ENCODE assay signal across 8 mouse cellular contexts in the genomic region with DNA sequence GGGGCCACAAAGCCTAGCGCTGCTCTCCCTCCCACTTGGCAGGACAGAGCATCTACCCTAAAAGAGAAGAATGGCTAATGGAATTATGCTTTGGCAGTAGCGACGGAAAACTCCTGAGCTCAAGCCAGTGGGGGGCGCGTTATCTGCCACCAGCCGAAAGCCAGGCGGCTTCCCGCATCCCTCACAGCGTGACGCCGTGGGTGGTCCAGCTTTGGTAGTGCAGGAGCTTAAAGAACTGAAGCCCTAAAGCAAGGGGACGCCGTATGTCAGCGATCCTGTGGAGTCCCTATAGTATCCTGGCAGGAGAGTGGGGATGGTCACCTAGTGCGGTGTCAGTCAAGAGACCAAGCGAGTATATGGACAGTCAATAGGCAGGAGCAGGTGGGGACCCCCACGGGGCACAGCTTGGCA.
A peak's percentile ranks its signal among the peaks of the same experiment; 100 is the strongest.
DNase-seq lines count a peak whose midpoint lies in the region; ATAC-seq and TF ChIP-seq lines count a peak whose summit lies in the region.

No protein-coding gene starts in this region.

- peak; percentile 61 for TF ChIP-seq CTCF in intestine, postnatal 0 days (IDR thresholded peaks at IDR 0.05; ENCODE audit: low read depth)

- under 1% methylated on average over 17 of the region's 17 CpGs for WGBS in embryonic facial prominence, embryonic 12.5 days
- WGBS in intestine, postnatal 0 days: 38% methylated on average over 17 of the region's 17 CpGs
- WGBS in limb, embryonic 14.5 days: 1% methylated on average over 17 of the region's 17 CpGs
- under 1% methylated on average over 17 of the region's 17 CpGs for whole genome bisulfite sequencing in midbrain, embryonic 16.5 days
- WGBS in stomach, embryonic 16.5 days: 14% methylated on average over 17 of the region's 17 CpGs

- H3K9me3 ChIP-seq in embryonic facial prominence, embryonic 12.5 days: no peaks in the 10 kb centered on the region
- H3K9me3 ChIP-seq in intestine, postnatal 0 days (ENCODE audit: control insufficient read depth): no peaks in the 10 kb centered on the region
- H3K9me3 ChIP-seq in limb, embryonic 14.5 days (ENCODE audit: control insufficient read depth, low read length): no peaks in the 10 kb centered on the region
- no peaks in the 10 kb centered on the region for H3K9me3 ChIP-seq in midbrain, embryonic 16.5 days (replicated peaks; ENCODE audit: control insufficient read depth, low read length, poor library complexity, severe bottlenecking)
- H3K9me3 ChIP-seq in stomach, embryonic 16.5 days (replicated peaks; ENCODE audit: control insufficient read depth, low read length): no peaks in the 10 kb centered on the region

- no peaks in the 10 kb centered on the region for H3K27me3 ChIP-seq in embryonic facial prominence, embryonic 12.5 days
- no peaks in the 10 kb centered on the region for H3K27me3 ChIP-seq in intestine, postnatal 0 days (replicated peaks; ENCODE audit: control insufficient read depth, insufficient read depth, low read length)
- H3K27me3 ChIP-seq in limb, embryonic 14.5 days (ENCODE audit: control insufficient read depth, insufficient read depth, low read length): no peaks in the 10 kb centered on the region
- peaks cover 12% of the 10 kb centered on the region; the same call in 1 of the 2 replicates for H3K27me3 ChIP-seq in midbrain, embryonic 16.5 days (ENCODE audit: control insufficient read depth, insufficient read depth, low read depth, low read length)
- no peaks in the 10 kb centered on the region for H3K27me3 ChIP-seq in stomach, embryonic 16.5 days (ENCODE audit: control insufficient read depth, insufficient read depth, low read length)

- peak overlapping the region; percentile 64 for H3K4me2 ChIP-seq in embryonic facial prominence, embryonic 12.5 days (replicated peaks)
- peak overlapping the region; percentile 57 for H3K4me2 ChIP-seq in intestine, postnatal 0 days (replicated peaks; ENCODE audit: low read depth)
- peak overlapping the region; percentile 66 for H3K4me2 ChIP-seq in limb, embryonic 14.5 days (replicated peaks; ENCODE audit: low read depth, low read length, severe bottlenecking)
- peak overlapping the region; percentile 73 for H3K4me2 ChIP-seq in midbrain, embryonic 16.5 days (ENCODE audit: low read length)
- peak overlapping the region; percentile 53 for H3K4me2 ChIP-seq in stomach, embryonic 16.5 days (ENCODE audit: low read depth, low read length)

- peak overlapping the region; percentile 54 for H3K27ac ChIP-seq in embryonic facial prominence, embryonic 12.5 days
- H3K27ac ChIP-seq in intestine, postnatal 0 days (ENCODE audit: low read depth, low read length): no peak overlapping the region; the same call in 1 of the 2 replicates
- peak overlapping the region; percentile 81 for H3K27ac ChIP-seq in limb, embryonic 14.5 days (replicated peaks; ENCODE audit: low read depth, low read length)
- H3K27ac ChIP-seq in midbrain, embryonic 16.5 days (ENCODE audit: low read length): peak overlapping the region; percentile 18; the same call in 1 of the 2 replicates
- H3K27ac ChIP-seq in stomach, embryonic 16.5 days (ENCODE audit: low read length): peak overlapping the region; percentile 62

- no peaks in the 10 kb centered on the region for H3K36me3 ChIP-seq in embryonic facial prominence, embryonic 12.5 days
- H3K36me3 ChIP-seq in intestine, postnatal 0 days (ENCODE audit: control insufficient read depth, insufficient read depth): peaks cover 9% of the 10 kb centered on the region; the same call in 1 of the 2 replicates
- H3K36me3 ChIP-seq in limb, embryonic 14.5 days (ENCODE audit: control insufficient read depth, insufficient read depth, low read length): 0 out of 2 replicates have a peak, but pooled peaks cover 4% of the 10 kb centered on the region
- H3K36me3 ChIP-seq in midbrain, embryonic 16.5 days (ENCODE audit: control insufficient read depth, insufficient read depth, low read length): no peaks in the 10 kb centered on the region
- H3K36me3 ChIP-seq in stomach, embryonic 16.5 days (ENCODE audit: control insufficient read depth, insufficient read depth, low read length): no peaks in the 10 kb centered on the region

- peak overlapping the region; percentile 30 for H3K4me3 ChIP-seq in embryonic facial prominence, embryonic 12.5 days
- no peak overlapping the region for H3K4me3 ChIP-seq in intestine, postnatal 0 days (ENCODE audit: low read depth, low read length)
- peak overlapping the region; percentile 28 for H3K4me3 ChIP-seq in limb, embryonic 14.5 days (replicated peaks; ENCODE audit: low read length)
- H3K4me3 ChIP-seq in midbrain, embryonic 16.5 days (ENCODE audit: low read depth, low read length): peak overlapping the region; percentile 35
- peak overlapping the region; percentile 22 for H3K4me3 ChIP-seq in stomach, embryonic 16.5 days (replicated peaks; ENCODE audit: low read length)

- peak overlapping the region; percentile 32 for H3K9ac ChIP-seq in embryonic facial prominence, embryonic 12.5 days
- H3K9ac ChIP-seq in intestine, postnatal 0 days (ENCODE audit: low read depth, low read length): no peak overlapping the region
- H3K9ac ChIP-seq in limb, embryonic 14.5 days (ENCODE audit: low read depth, low read length, severe bottlenecking): peak overlapping the region; percentile 44
- peak overlapping the region; percentile 52 for H3K9ac ChIP-seq in midbrain, embryonic 16.5 days (ENCODE audit: low read depth, low read length)
- H3K9ac ChIP-seq in stomach, embryonic 16.5 days (ENCODE audit: low read length): peak overlapping the region; percentile 53

- TF ChIP-seq POLR2A in limb, embryonic 14.5 days (IDR thresholded peaks at IDR 0.05; ENCODE audit: borderline replicate concordance, extremely low read depth, insufficient read depth, insufficient read length): no peak

- peaks cover 19% of the 10 kb centered on the region for H3K4me1 ChIP-seq in embryonic facial prominence, embryonic 12.5 days
- peaks cover 3% of the 10 kb centered on the region; the same call in 1 of the 2 replicates for H3K4me1 ChIP-seq in intestine, postnatal 0 days (replicated peaks; ENCODE audit: control insufficient read depth, insufficient read depth, low read length)
- peaks cover 25% of the 10 kb centered on the region for H3K4me1 ChIP-seq in limb, embryonic 14.5 days (ENCODE audit: control insufficient read depth, insufficient read depth, low read length)
- peaks cover 10% of the 10 kb centered on the region; the same call in 1 of the 2 replicates for H3K4me1 ChIP-seq in midbrain, embryonic 16.5 days (ENCODE audit: control insufficient read depth, insufficient read depth, low read length)
- peaks cover 19% of the 10 kb centered on the region for H3K4me1 ChIP-seq in stomach, embryonic 16.5 days (ENCODE audit: control insufficient read depth, insufficient read depth, low read length)

- ATAC-seq in embryonic facial prominence, embryonic 12.5 days (ENCODE audit: insufficient number of reproducible peaks, insufficient read depth, low FRiP score, low TSS enrichment): peak; percentile 76
- ATAC-seq in intestine, postnatal 0 days: no peak
- ATAC-seq in limb, embryonic 14.5 days (ENCODE audit: low FRiP score, low read depth): peak; percentile 51
- peak; percentile 80 for ATAC-seq in midbrain, embryonic 16.5 days
- ATAC-seq in stomach, embryonic 16.5 days (ENCODE audit: insufficient read depth, low FRiP score): peak; percentile 70

- DNase-seq in spleen, postnatal 10 days (ENCODE audit: low spot score in 2 of 2): peak; percentile 10 to 43
- no peak for DNase-seq in spleen, postnatal 4 days (ENCODE audit: low spot score in 2 of 2)
- peak; percentile 97 for DNase-seq in heart, adult 11 months
- DNase-seq in limb, embryonic 14.5 days (ENCODE audit: low spot score): peak; percentile 82

Comparison
In these comparisons a context has a peak if more than half of its experiments do, and no peak if none do; other contexts are left out.
1. DNase-seq: peak in spleen, postnatal 10 days (2 of 2), heart, adult 11 months (single experiment) and limb, embryonic 14.5 days (single experiment); none in spleen, postnatal 4 days (0 of 2).
2. Peak in every context shown above with its lines, with median percentiles within 50 percentile points of each other: H3K4me2 ChIP-seq.